Mouse (Mus musculus) lung, embryonic 14.5 days (tissue): ENCODE results near the gene Ppp1r18. TPM values are rescaled to one million over a fixed set of nuclear protein-coding genes. Genes with fewer than 3 reads are reported as not detected.
A peak's percentile ranks its signal among the peaks of the same experiment; 100 is the strongest.

Source experiments
- ATAC-seq: fragments of 200-750 bp; cut with Nextera tagmentation; 2 replicates; pipeline ENCODE4 v1.8.0; 2017; ENCODE audit warnings: mild to moderate bottlenecking, moderate TSS enrichment, moderate library complexity; ENCODE audit not compliant: insufficient read depth
- DNase-seq: peaks from one replicate; pipeline ENCODE4 v3.0.0-alpha.2; 2015
- H3K27ac ChIP-seq: fragments of 300-500 bp; sonication (generic); 2 replicates; pipeline ENCODE4 v1.5.1; 2014; ENCODE audit warnings: low read depth, mild to moderate bottlenecking, moderate library complexity
- H3K27me3 ChIP-seq: fragments of 300-500 bp; sonication (generic); 2 replicates; pipeline ENCODE4 v1.6.1; 2014; ENCODE audit warnings: low read length, control low read depth; ENCODE audit not compliant: insufficient read depth
- H3K36me3 ChIP-seq: fragments of 300-500 bp; sonication (generic); 2 replicates; pipeline ENCODE4 v1.6.1; 2014; ENCODE audit warnings: control low read depth; ENCODE audit not compliant: insufficient read depth
- H3K4me1 ChIP-seq: fragments of 300-500 bp; sonication (generic); 2 replicates; pipeline ENCODE4 v1.6.1; 2014; ENCODE audit warnings: antibody characterized with exemption, control low read depth; ENCODE audit not compliant: insufficient read depth
- H3K4me2 ChIP-seq: fragments of 300-500 bp; sonication (generic); 2 replicates; pipeline ENCODE4 v1.6.1; 2014; ENCODE audit warnings: mild to moderate bottlenecking
- H3K4me3 ChIP-seq: fragments of 300-500 bp; sonication (generic); 2 replicates; pipeline ENCODE4 v1.5.1; 2014; ENCODE audit warnings: low read depth, low read length
- H3K9ac ChIP-seq: fragments of 300-500 bp; sonication (generic); 2 replicates; pipeline ENCODE4 v1.6.1; 2014
- H3K9me3 ChIP-seq: fragments of 300-500 bp; sonication (generic); 2 replicates; pipeline ENCODE4 v1.6.1; 2016; ENCODE audit warnings: low read depth, low read length, control low read depth
- CTCF ChIP-seq: IDR thresholded peaks from 2 replicates; pipeline ENCODE4 v1.5.1; 2016; ENCODE audit warnings: antibody characterized with exemption, low read depth
- WGBS: fragments of 180-500 bp; shearing (Covaris S2); extraction: QIAGEN DNeasy Blood & Tissue Kit; methylation state at CpG from one replicate; pipeline ENCODE4 v1.1.7; 2014; 5-methylcytosine and 5-hydroxymethylcytosine counted together
- polyA plus RNA-seq: library from polyadenylated mRNA; unstranded; fragments of >200 nt; fragmentation: Nextera tagmentation; extraction: Ambion mirVana; gene quantifications from 2 replicates; pipeline ENCODE4 v1.2.1, GENCODE M21; 2014

Gene Ppp1r18
- polyA plus RNA-seq, 1 experiment from 2014 or later = 24.0 TPM

DNA sequence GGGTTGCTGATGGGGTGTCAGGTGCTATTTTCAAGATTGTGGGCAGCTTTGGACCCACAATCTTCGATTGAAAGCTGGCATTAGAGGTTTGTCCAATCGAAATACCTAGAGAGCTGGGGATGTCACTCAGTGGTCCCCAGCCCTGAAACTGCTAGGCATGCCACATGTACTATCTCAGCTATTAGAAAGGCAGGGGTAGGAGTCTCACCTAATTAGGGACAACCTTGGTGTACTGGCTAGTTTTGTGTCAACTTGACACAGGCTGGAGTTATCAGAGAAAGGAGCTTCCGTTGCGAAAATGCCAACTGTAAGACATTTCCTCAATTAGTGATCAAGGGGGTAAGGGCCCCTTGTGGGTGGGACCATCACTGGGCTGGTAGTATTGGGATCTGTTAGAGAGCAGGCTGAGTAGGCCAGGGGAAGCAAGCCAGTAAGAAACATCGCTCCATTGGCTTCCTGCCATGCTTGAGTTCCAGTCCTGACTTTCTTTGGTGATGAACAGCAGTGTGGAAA lies 32.1 kb upstream of the Ppp1r18 start:
- no peak for TF ChIP-seq CTCF
- no peaks in the 10 kb centered on the region for H3K9me3 ChIP-seq
- no peak overlapping the region for H3K4me3 ChIP-seq
- H3K36me3 ChIP-seq = peaks cover 66% of the 10 kb centered on the region
- no peaks in the 10 kb centered on the region for H3K27me3 ChIP-seq
- 12% methylated on average over 5 of the region's 5 CpGs for WGBS
- ATAC-seq (no peak), DNase-seq (peak; percentile 65)
- no peak overlapping the region for H3K27ac ChIP-seq
- H3K4me1 ChIP-seq = no peaks in the 10 kb centered on the region; the same call in 1 of the 2 replicates
- no peak overlapping the region for H3K9ac ChIP-seq
- no peak overlapping the region for H3K4me2 ChIP-seq

DNA sequence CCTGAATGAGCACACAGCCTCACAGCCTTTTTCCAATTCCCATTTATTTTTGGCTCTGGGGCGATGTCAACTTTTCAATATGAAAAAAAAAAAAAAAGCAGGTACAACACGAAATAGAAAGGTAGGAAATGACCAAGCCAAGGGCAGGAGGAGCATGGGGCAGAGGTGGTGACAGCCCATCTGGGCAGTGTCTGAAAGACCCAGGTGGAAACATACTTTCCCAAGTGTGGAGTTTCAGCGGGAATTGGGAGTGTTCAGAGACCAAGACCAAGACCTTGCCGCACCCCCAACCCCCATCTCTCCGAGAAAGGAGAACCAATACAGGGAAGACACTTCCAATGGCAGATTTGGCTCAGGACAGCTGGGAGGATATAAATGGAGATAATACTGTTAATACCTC lies 31.5 kb upstream of the Ppp1r18 start:
- DNase-seq (peak; percentile 15), ATAC-seq (no peak)
- no peak overlapping the region for H3K4me3 ChIP-seq
- peak overlapping the region; percentile 92 for H3K4me2 ChIP-seq
- no peaks in the 10 kb centered on the region for H3K27me3 ChIP-seq
- no peaks in the 10 kb centered on the region; the same call in 1 of the 2 replicates for H3K4me1 ChIP-seq
- peaks cover 66% of the 10 kb centered on the region for H3K36me3 ChIP-seq
- WGBS = 48% methylated on average over 5 of the region's 5 CpGs
- H3K27ac ChIP-seq = no peak overlapping the region
- H3K9ac ChIP-seq = peak overlapping the region; percentile 17; the same call in 1 of the 2 replicates
- no peak for TF ChIP-seq CTCF
- H3K9me3 ChIP-seq = no peaks in the 10 kb centered on the region

DNA sequence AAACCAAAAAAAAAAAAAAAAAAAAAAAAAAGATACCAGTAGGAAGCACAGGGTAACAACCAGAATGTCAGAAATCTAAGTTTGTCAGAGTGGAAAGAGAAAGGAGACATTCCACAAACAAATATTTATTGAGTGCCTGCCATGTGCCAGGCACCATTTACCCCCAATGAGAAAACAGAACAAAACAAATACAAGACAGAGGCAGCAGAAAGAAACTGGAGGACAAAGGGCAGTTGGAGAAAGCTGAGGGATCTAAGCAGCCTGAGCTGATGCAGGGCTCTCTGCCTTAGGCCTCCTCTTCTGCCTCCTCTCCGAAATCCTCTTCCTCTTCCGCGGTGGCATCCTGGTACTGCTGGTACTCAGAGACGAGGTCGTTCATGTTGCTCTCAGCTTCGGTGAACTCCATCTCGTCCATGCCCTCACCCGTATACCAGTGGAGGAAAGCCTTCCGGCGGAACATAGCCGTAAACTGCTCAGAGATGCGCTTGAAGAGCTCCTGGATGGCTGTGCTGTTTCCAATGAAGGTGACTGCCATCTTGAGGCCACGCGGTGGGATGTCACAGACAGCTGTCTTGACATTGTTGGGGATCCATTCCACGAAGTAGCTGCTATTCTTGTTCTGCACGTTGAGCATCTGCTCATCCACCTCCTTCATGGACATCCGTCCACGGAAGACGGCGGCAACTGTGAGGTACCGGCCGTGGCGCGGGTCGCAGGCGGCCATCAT lies 30.5 kb upstream of the Ppp1r18 start:
- H3K36me3 ChIP-seq = peaks cover 66% of the 10 kb centered on the region

DNA sequence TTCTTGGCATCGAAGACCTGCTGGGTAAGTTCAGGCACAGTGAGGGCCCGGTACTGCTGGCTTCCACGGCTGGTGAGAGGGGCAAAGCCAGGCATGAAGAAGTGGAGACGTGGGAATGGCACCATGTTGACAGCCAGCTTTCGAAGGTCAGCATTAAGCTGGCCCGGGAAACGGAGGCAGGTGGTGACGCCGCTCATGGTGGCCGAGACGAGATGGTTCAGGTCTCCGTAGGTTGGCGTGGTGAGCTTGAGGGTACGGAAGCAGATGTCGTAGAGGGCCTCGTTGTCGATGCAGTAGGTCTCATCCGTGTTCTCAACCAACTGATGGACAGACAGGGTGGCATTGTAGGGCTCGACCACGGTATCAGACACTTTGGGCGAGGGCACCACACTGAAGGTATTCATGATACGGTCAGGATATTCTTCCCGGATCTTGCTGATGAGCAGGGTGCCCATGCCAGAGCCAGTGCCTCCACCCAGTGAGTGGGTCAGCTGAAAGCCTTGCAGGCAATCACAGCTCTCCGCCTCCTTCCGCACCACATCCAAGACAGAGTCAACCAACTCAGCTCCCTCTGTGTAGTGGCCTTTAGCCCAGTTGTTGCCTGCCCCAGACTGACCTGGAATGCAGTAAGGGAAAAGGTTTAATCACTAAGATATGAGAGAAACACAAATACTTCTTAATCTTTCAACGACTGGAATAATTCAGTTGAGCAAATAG lies 29.8 kb upstream of the Ppp1r18 start:
- DNase-seq = no peak
- peak overlapping the region; percentile 92 for H3K4me3 ChIP-seq
- H3K9me3 ChIP-seq = no peaks in the 10 kb centered on the region
- H3K27me3 ChIP-seq = no peaks in the 10 kb centered on the region
- H3K9ac ChIP-seq = peak overlapping the region; percentile 99
- peaks cover 63% of the 10 kb centered on the region for H3K36me3 ChIP-seq
- TF ChIP-seq CTCF = no peak
- WGBS = 57% methylated on average over 26 of the region's 26 CpGs
- peak overlapping the region; percentile 92 for H3K4me2 ChIP-seq
- no peak for ATAC-seq
- H3K4me1 ChIP-seq = no peaks in the 10 kb centered on the region; the same call in 1 of the 2 replicates
- H3K27ac ChIP-seq = 0 out of 2 replicates have a peak overlapping the region, but pooled peaks have one; percentile 26

More for the DNA sequence above, 30.5 kb upstream of the Ppp1r18 start:
- Histone ChIP-seq H3K9me3 (no peaks in the 10 kb centered on the region), H3K27me3 (no peaks in the 10 kb centered on the region), H3K4me2 (peak overlapping the region; percentile 92), H3K9ac (peak overlapping the region; percentile 99), H3K4me3 (peak overlapping the region; percentile 92), H3K27ac (no peak overlapping the region), H3K4me1 (no peaks in the 10 kb centered on the region; the same call in 1 of the 2 replicates)
- 66% methylated on average over 26 of the region's 26 CpGs for WGBS
- 0 out of 2 replicates have a peak, but pooled peaks have one; percentile 8 for TF ChIP-seq CTCF
- no peak for DNase-seq
- no peak for ATAC-seq

DNA sequence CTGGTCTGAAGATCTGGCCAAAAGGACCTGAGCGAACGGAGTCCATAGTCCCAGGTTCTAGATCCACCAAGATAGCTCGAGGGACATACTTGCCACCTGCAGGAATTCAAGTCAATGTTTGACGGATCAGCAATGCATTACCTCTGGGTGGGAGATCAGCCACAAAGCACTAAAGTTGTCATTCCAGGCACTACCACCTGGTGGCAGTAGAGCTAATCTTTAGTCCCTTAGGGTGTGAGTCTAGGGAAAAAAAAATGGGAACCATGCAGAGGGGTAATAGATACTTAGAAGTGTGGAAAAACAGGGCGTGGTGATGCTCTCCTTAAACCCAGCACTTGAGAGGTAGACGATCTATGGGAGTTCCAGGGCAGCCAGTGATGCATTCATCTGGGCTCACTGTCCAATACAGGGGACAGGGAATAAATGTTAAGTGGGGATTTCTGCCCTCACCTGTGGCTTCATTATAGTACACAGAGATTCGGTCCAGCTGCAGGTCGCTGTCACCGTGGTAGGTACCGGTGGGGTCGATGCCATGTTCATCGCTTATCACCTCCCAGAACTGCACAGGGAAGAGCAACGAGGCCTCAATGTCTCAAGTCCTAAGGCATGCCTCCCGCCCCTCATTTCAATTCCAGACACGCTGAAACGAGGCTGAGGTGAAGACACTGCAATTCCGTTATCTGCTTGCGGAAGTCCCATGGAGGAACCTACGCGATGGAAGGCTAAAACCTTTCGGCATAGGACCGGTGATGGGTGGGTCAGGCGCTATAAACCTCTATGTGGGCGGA lies 29.0 kb upstream of the Ppp1r18 start:
- DNase-seq (peak; percentile 97), ATAC-seq (no peak)
- Histone ChIP-seq H3K9ac (peak overlapping the region; percentile 99), H3K4me1 (no peaks in the 10 kb centered on the region; the same call in 1 of the 2 replicates), H3K4me2 (peak overlapping the region; percentile 92), H3K27me3 (no peaks in the 10 kb centered on the region), H3K9me3 (no peaks in the 10 kb centered on the region), H3K36me3 (peaks cover 56% of the 10 kb centered on the region), H3K27ac (peak overlapping the region; percentile 99), H3K4me3 (peak overlapping the region; percentile 92)
- WGBS = 4% methylated on average over 24 of the region's 24 CpGs
- TF ChIP-seq CTCF = peak; percentile 82

DNA sequence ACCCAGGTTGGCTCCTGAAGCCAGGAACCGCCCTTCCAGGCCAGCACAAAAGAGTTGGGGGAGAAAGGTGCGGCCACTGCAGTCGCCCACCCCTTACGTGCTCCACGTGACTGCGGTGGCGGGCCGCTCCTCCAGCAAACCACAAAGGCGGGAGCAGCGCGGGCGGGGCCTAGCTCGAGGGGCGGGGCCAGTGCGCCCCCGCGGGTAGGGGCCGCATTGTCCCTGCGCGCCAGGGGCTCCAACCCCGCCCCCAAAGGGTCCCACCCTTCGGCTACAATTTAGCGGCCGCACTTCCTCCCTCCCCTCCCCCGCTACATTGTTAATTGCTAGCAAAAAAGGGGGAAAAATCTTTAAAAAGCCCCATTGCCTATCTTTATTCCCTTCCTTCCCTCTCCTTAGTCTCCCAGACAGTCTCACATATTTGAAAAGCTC lies 28.4 kb upstream of the Ppp1r18 start:
- peak overlapping the region; percentile 92 for H3K4me3 ChIP-seq
- H3K4me1 ChIP-seq = no peaks in the 10 kb centered on the region; the same call in 1 of the 2 replicates
- WGBS = 0% methylated on average over 25 of the region's 25 CpGs
- ATAC-seq (peak; percentile 19), DNase-seq (peak; percentile 97)
- H3K4me2 ChIP-seq = peak overlapping the region; percentile 92
- peaks cover 51% of the 10 kb centered on the region for H3K36me3 ChIP-seq
- no peaks in the 10 kb centered on the region for H3K9me3 ChIP-seq
- H3K9ac ChIP-seq = peak overlapping the region; percentile 99
- TF ChIP-seq CTCF = no peak
- H3K27ac ChIP-seq = peak overlapping the region; percentile 99
- H3K27me3 ChIP-seq = no peaks in the 10 kb centered on the region
